Mouse (Mus musculus): ENCODE data around the gene Bcl2.

Gene Bcl2

GRCm38 (mm10) chr1:106662486-106662885 lies 51.6 kb downstream of the Bcl2 start:
- no peak for DNase-seq

GRCm38 (mm10) chr1:106658293-106658847 lies 55.7 kb downstream of the Bcl2 start:
- DNase-seq: no peak

- DNase-seq: no peak
These were observed 57.8 kb downstream of the Bcl2 start for GRCm38 (mm10) chr1:106656207-106656738.

- no peak for DNase-seq
These were observed 59.8 kb downstream of the Bcl2 start for GRCm38 (mm10) chr1:106654254-106654653.

- no peak for DNase-seq
These were observed 60.6 kb downstream of the Bcl2 start for GRCm38 (mm10) chr1:106653441-106653860.

- DNase-seq: no peak
These were observed 62.9 kb downstream of the Bcl2 start for GRCm38 (mm10) chr1:106651211-106651610.

GRCm38 (mm10) chr1:106650427-106650826 lies 63.6 kb downstream of the Bcl2 start:
- DNase-seq: no peak

- no peak for DNase-seq
These were observed 66.7 kb downstream of the Bcl2 start for GRCm38 (mm10) chr1:106647336-106647735.

GRCm38 (mm10) chr1:106644566-106644965 lies 69.5 kb downstream of the Bcl2 start:
- no peak for DNase-seq

GRCm38 (mm10) chr1:106643527-106643926 lies 70.5 kb downstream of the Bcl2 start:
- no peak for DNase-seq

- DNase-seq: no peak
These were observed 73.5 kb downstream of the Bcl2 start for GRCm38 (mm10) chr1:106640577-106640976.

GRCm38 (mm10) chr1:106637705-106638104 lies 76.4 kb downstream of the Bcl2 start:
- DNase-seq: no peak

GRCm38 (mm10) chr1:106636714-106637113 lies 77.4 kb downstream of the Bcl2 start:
- no peak for DNase-seq

GRCm38 (mm10) chr1:106633207-106633606 lies 80.9 kb downstream of the Bcl2 start:
- DNase-seq: no peak

GRCm38 (mm10) chr1:106631869-106632463 lies 82.1 kb downstream of the Bcl2 start:
- no peak for DNase-seq

- DNase-seq: no peak
These were observed 83.1 kb downstream of the Bcl2 start for GRCm38 (mm10) chr1:106630973-106631372.

- no peak for DNase-seq
These were observed 84.0 kb downstream of the Bcl2 start for GRCm38 (mm10) chr1:106629931-106630682.

GRCm38 (mm10) chr1:106629470-106629830 lies 84.6 kb downstream of the Bcl2 start:
- DNase-seq: no peak

- no peak for DNase-seq
These were observed 85.2 kb downstream of the Bcl2 start for GRCm38 (mm10) chr1:106628718-106629469.

- no peak for DNase-seq
These were observed 85.8 kb downstream of the Bcl2 start for GRCm38 (mm10) chr1:106628279-106628678.

GRCm38 (mm10) chr1:106627241-106627640 lies 86.8 kb downstream of the Bcl2 start:
- no peak for DNase-seq

- DNase-seq: no peak
These were observed 93.7 kb downstream of the Bcl2 start for GRCm38 (mm10) chr1:106620174-106620931.

- no peak for DNase-seq
These were observed 95.3 kb downstream of the Bcl2 start for GRCm38 (mm10) chr1:106618814-106619213.
